Mouse (Mus musculus): ENCODE measurements around the gene Wars2. TPM values are rescaled to one million over a fixed set of nuclear protein-coding genes. Genes with fewer than 3 reads are reported as not detected.
A peak's percentile ranks its signal among the peaks of the same experiment; 100 is the strongest.

Wars2 gene
- polyA plus RNA-seq, 1 experiment from 2014 or later = 4.9 TPM

DNA sequence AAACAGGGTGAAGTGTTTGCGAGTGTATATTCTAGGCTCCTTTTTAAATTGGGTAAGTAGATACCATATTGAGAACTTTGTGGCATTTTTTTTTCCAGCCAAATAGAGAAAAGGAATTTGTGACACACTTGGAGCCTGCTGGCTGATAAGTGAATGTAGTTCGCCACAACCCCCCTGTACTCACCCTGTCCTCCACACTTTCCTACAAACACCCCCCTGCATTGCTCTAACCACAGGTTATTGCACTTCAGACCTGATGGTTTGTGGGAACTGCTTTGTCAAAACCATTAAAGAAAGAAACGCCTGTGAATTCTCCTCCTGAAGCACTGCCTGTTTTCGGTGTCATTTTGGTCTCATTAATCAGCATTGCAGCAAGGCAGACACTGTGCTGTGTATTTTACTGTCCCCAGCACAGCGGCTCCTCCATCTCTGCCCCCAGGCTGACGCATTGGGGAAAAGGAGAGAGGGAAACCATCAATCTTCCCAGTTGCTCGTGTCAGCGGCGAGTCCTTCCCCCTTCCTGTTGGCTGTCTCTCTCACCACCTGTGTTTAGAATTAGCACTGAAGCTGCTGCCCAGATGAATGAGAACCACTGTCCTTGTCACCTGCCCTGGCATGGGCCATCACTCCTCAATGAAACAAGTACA, 33.9 kb downstream of the Wars2 start:
- Histone ChIP-seq H3K36me3 (ENCODE audit: control insufficient read depth, insufficient read depth, low read length) (no peaks in the 10 kb centered on the region), H3K4me2 (ENCODE audit: low read length) (no peak overlapping the region), H3K9me3 (ENCODE audit: control insufficient read depth, low read length) (no peaks in the 10 kb centered on the region), H3K27me3 (replicated peaks; ENCODE audit: control insufficient read depth, insufficient read depth, low read length) (no peaks in the 10 kb centered on the region), H3K4me1 (ENCODE audit: control insufficient read depth, insufficient read depth, low read depth, low read length) (no peaks in the 10 kb centered on the region), H3K4me3 (ENCODE audit: low read length) (no peak overlapping the region), H3K9ac (ENCODE audit: low read depth, low read length) (no peak overlapping the region), H3K27ac (ENCODE audit: low read depth, low read length) (no peak overlapping the region)
- peak; percentile 91 for ATAC-seq
- WGBS = 56% methylated on average over 9 of the region's 9 CpGs

DNA sequence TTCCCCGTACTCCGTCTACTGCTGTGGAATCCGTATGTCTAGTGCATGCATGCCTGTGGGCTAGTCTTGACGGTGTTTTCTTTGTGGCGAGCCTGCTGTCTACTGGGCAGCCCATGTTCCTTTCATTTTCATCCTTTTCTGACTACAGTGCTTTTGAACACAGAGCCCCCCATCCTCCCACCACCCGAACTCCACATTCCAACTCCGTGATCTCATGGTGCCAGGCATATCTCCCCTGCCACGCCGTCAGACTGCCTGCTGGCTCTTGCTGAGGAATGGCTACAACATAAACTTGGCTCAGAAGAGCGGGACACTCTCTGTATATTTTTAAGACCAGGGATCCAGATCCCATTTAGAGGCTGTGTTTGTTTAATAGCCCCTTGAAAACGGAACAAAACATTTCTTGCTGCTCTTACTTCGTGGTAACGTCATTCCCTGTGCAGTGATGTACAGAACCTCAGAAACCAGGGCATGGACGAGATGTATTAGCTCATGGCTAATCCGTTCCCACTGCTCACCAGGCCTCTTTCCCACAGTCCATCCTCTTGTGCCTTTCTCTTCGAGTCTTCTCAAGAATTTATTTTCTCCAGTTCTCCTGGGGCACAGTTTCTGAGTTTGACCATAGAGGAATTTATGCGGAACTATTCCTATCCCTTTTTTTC, 42.6 kb downstream of the Wars2 start:
- no peaks in the 10 kb centered on the region for H3K9me3 ChIP-seq (ENCODE audit: control insufficient read depth, low read length)

DNA sequence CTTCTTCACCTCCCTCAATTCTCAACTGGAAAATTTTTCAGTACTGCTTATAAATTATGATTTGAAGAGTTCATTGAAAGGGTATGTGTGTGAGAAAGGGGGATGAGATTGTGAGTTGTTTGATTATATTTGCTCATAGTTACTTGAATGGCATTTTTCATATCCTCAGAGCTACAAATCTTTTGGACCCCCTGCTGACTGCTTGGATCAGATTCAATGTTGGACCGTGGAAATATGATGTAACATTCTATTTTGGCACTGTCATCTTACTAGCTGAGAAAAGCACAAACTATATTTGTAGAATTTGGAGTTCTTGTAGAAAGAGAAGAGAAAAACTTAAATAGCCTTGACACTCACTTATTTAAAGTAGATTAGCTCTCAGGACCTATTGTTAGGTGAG, 43.5 kb downstream of the Wars2 start:
- Histone ChIP-seq H3K27me3 (replicated peaks; ENCODE audit: control insufficient read depth, insufficient read depth, low read length) (no peaks in the 10 kb centered on the region), H3K36me3 (ENCODE audit: control insufficient read depth, insufficient read depth, low read length) (no peaks in the 10 kb centered on the region), H3K27ac (ENCODE audit: low read depth, low read length) (no peak overlapping the region), H3K4me3 (ENCODE audit: low read length) (no peak overlapping the region), H3K4me1 (ENCODE audit: control insufficient read depth, insufficient read depth, low read depth, low read length) (no peaks in the 10 kb centered on the region), H3K9me3 (ENCODE audit: control insufficient read depth, low read length) (no peaks in the 10 kb centered on the region), H3K9ac (ENCODE audit: low read depth, low read length) (no peak overlapping the region), H3K4me2 (ENCODE audit: low read length) (no peak overlapping the region)
- ATAC-seq = no peak
- WGBS = 48% methylated on average over 1 of the region's 1 CpGs

More for the DNA sequence above, 42.6 kb downstream of the Wars2 start:
- Histone ChIP-seq H3K9ac (ENCODE audit: low read depth, low read length) (no peak overlapping the region), H3K36me3 (ENCODE audit: control insufficient read depth, insufficient read depth, low read length) (no peaks in the 10 kb centered on the region), H3K27ac (ENCODE audit: low read depth, low read length) (no peak overlapping the region), H3K27me3 (replicated peaks; ENCODE audit: control insufficient read depth, insufficient read depth, low read length) (no peaks in the 10 kb centered on the region), H3K4me2 (ENCODE audit: low read length) (no peak overlapping the region), H3K4me3 (ENCODE audit: low read length) (no peak overlapping the region), H3K4me1 (ENCODE audit: control insufficient read depth, insufficient read depth, low read depth, low read length) (no peaks in the 10 kb centered on the region)
- no peak for ATAC-seq
- 73% methylated on average over 17 of the region's 17 CpGs for WGBS

DNA sequence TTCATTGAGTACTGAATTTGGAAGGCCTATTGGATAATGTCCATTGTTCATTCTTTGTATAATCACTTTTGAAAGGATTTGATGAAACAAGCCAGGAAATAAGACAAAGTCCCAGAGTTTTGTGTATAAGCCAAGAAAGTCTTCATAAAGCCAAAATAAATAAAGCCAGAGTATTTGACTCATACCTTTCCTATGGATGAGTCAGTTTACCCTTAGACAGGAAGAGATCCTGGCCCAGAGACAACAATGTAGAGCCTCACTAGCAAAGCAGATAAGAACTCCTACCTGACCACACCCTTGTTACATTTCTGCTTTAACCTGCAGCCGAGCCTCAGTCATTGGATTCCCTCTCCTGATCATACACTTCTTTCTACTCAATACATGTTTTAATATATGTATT, 47.2 kb downstream of the Wars2 start:
- WGBS = 92% methylated on average over 1 of the region's 1 CpGs
- Histone ChIP-seq H3K4me1 (ENCODE audit: control insufficient read depth, insufficient read depth, low read depth, low read length) (no peaks in the 10 kb centered on the region), H3K9ac (ENCODE audit: low read depth, low read length) (no peak overlapping the region)

DNA sequence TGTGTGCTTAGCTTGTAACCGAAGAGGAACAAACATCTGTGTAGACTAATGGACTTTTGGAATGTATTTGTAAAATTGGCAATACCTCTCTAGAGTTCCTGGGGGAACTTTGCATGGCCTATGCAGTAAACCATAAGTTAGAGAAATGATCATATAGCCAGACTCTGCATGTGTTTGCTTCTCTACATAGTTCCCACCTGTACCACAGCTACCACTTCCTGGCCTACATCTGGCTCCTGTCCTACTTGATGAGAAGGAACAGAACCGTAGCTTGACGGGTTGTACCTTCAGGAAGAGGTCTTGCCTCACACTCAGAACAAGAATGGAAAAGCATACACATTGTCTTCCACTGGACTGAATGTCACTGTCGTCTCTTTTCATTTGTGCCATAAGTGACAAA, 52.7 kb downstream of the Wars2 start:
- H3K4me2 ChIP-seq (ENCODE audit: low read length) = no peak overlapping the region
- 70% methylated on average over 4 of the region's 4 CpGs for WGBS
- no peaks in the 10 kb centered on the region for H3K27me3 ChIP-seq (replicated peaks; ENCODE audit: control insufficient read depth, insufficient read depth, low read length)
- ATAC-seq = no peak
- H3K27ac ChIP-seq (ENCODE audit: low read depth, low read length) = no peak overlapping the region
- no peaks in the 10 kb centered on the region; the same call in 1 of the 2 replicates for H3K9me3 ChIP-seq (ENCODE audit: control insufficient read depth, low read length)
- no peak overlapping the region for H3K9ac ChIP-seq (ENCODE audit: low read depth, low read length)
- H3K4me1 ChIP-seq (ENCODE audit: control insufficient read depth, insufficient read depth, low read depth, low read length) = no peaks in the 10 kb centered on the region
- no peaks in the 10 kb centered on the region for H3K36me3 ChIP-seq (ENCODE audit: control insufficient read depth, insufficient read depth, low read length)
- H3K4me3 ChIP-seq (ENCODE audit: low read length) = no peak overlapping the region

More for the DNA sequence above, 47.2 kb downstream of the Wars2 start:
- no peak for ATAC-seq
- no peaks in the 10 kb centered on the region for H3K36me3 ChIP-seq (ENCODE audit: control insufficient read depth, insufficient read depth, low read length)
- no peak overlapping the region for H3K4me2 ChIP-seq (ENCODE audit: low read length)
- no peaks in the 10 kb centered on the region for H3K27me3 ChIP-seq (replicated peaks; ENCODE audit: control insufficient read depth, insufficient read depth, low read length)
- H3K27ac ChIP-seq (ENCODE audit: low read depth, low read length) = no peak overlapping the region
- no peaks in the 10 kb centered on the region; the same call in 1 of the 2 replicates for H3K9me3 ChIP-seq (ENCODE audit: control insufficient read depth, low read length)
- H3K4me3 ChIP-seq (ENCODE audit: low read length) = no peak overlapping the region

DNA sequence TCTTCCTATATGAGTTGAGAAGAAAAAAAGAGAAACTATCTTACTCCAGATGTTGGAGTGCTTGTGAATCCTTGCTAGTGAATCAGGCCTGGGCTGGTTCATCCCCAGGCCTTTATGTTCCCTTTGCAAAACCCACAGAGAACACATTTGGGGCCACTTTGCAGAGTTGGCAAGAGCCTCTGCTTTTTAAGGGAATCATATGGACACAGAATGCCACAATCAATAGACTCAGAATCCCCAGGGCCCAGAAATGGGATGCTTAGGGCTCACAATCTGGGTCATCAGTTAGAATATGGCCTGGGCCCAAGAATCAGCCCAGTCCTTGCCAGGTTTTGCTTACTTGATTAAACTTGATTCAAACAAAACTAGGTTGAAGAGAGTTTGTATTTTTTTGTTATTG, 62.5 kb downstream of the Wars2 start:
- H3K9ac ChIP-seq (ENCODE audit: low read depth, low read length) = no peak overlapping the region
- no peak overlapping the region for H3K27ac ChIP-seq (ENCODE audit: low read depth, low read length)
- no peaks in the 10 kb centered on the region for H3K27me3 ChIP-seq (replicated peaks; ENCODE audit: control insufficient read depth, insufficient read depth, low read length)
- H3K4me1 ChIP-seq (ENCODE audit: control insufficient read depth, insufficient read depth, low read depth, low read length) = no peaks in the 10 kb centered on the region
- H3K4me3 ChIP-seq (ENCODE audit: low read length) = no peak overlapping the region
- H3K9me3 ChIP-seq (ENCODE audit: control insufficient read depth, low read length) = no peaks in the 10 kb centered on the region
- H3K36me3 ChIP-seq (ENCODE audit: control insufficient read depth, insufficient read depth, low read length) = no peaks in the 10 kb centered on the region
- no peak overlapping the region for H3K4me2 ChIP-seq (ENCODE audit: low read length)
- no peak for ATAC-seq

DNA sequence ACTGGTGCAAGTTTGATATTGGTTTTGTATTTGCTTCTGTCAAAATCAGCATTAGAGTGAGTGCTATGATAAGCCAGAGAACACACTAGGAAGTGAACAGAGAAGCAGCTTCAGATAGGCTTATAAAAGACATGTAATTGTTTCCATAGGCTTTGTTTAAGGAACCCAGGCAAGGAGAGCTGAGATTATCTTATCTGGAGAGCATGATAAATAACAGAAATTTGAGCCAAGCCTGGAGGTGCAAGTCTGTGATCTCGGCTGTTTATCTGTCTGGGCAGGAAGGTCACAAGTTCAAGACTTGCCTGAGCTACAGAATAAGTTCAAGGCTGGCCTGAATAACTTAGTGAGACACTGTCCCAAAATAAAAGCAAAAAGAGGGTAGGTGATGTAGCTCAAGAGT, 67.5 kb downstream of the Wars2 start:
- Histone ChIP-seq H3K27me3 (replicated peaks; ENCODE audit: control insufficient read depth, insufficient read depth, low read length) (no peaks in the 10 kb centered on the region), H3K9me3 (ENCODE audit: control insufficient read depth, low read length) (no peaks in the 10 kb centered on the region), H3K36me3 (ENCODE audit: control insufficient read depth, insufficient read depth, low read length) (no peaks in the 10 kb centered on the region), H3K27ac (ENCODE audit: low read depth, low read length) (no peak overlapping the region), H3K4me1 (ENCODE audit: control insufficient read depth, insufficient read depth, low read depth, low read length) (no peaks in the 10 kb centered on the region), H3K4me2 (ENCODE audit: low read length) (no peak overlapping the region), H3K9ac (ENCODE audit: low read depth, low read length) (no peak overlapping the region), H3K4me3 (ENCODE audit: low read length) (no peak overlapping the region)
- WGBS = 80% methylated on average over 1 of the region's 1 CpGs
- no peak for ATAC-seq

DNA sequence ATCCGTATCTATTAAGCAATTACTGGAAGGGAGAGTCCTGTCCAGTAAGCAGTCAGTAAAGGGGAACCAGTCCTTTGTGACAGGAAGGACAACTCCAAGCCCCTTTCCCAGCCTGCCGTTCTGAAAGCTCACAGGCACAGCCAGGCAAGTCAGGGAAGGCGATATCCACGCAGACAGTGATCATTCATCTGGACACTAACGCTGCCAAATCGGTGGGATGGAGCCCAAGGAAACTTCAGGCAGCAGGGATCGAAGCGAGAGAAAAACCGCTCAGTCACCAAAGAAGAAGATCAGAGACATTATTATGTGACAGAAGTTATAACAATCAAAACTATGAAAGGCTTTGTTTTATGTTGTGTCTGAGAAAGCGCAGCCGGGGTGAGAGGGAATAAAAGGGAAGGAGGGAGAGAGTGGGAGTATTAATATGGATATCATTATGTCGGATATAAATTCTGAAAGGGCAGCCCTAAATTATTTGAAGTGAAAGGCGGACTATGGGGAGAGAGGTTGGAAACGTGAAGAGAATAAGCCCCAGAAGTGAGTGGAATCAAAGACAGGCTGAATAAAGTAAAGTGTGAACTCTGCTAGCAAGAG, 70.3 kb downstream of the Wars2 start:
- Histone ChIP-seq H3K4me2 (ENCODE audit: low read length) (no peak overlapping the region), H3K4me1 (ENCODE audit: control insufficient read depth, insufficient read depth, low read depth, low read length) (no peaks in the 10 kb centered on the region), H3K27ac (ENCODE audit: low read depth, low read length) (no peak overlapping the region), H3K4me3 (ENCODE audit: low read length) (no peak overlapping the region), H3K9me3 (ENCODE audit: control insufficient read depth, low read length) (no peaks in the 10 kb centered on the region), H3K27me3 (replicated peaks; ENCODE audit: control insufficient read depth, insufficient read depth, low read length) (no peaks in the 10 kb centered on the region), H3K36me3 (ENCODE audit: control insufficient read depth, insufficient read depth, low read length) (no peaks in the 10 kb centered on the region), H3K9ac (ENCODE audit: low read depth, low read length) (no peak overlapping the region)
- ATAC-seq = no peak
- WGBS = 38% methylated on average over 14 of the region's 14 CpGs

DNA sequence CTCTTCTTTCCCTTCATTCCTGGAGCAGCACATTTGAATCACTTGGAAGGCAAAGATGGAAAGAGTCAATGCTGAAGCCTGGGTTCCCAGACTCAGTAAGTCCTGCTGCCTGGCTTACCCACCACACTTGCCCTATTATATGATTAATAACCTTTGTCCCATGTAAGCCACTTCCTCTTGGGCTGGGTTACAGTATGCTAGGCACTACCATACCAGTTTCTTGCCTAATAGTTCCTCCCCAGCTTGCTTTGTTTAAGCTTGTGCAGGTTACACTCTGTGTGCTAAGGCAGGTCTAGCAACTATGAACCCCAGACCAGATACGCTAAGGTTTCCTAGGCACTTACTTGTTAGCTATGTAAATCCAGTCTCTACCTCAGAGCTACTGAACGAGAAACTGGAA, 86.9 kb downstream of the Wars2 start:
- Histone ChIP-seq H3K4me1 (ENCODE audit: control insufficient read depth, insufficient read depth, low read depth, low read length) (no peaks in the 10 kb centered on the region), H3K27ac (ENCODE audit: low read depth, low read length) (no peak overlapping the region), H3K9ac (ENCODE audit: low read depth, low read length) (no peak overlapping the region), H3K4me2 (ENCODE audit: low read length) (no peak overlapping the region), H3K4me3 (ENCODE audit: low read length) (no peak overlapping the region), H3K36me3 (ENCODE audit: control insufficient read depth, insufficient read depth, low read length) (no peaks in the 10 kb centered on the region), H3K27me3 (replicated peaks; ENCODE audit: control insufficient read depth, insufficient read depth, low read length) (peaks cover 2% of the 10 kb centered on the region), H3K9me3 (ENCODE audit: control insufficient read depth, low read length) (no peaks in the 10 kb centered on the region)
- WGBS = 82% methylated on average over 2 of the region's 2 CpGs
- no peak for ATAC-seq
